Mouse (Mus musculus): ENCODE measurements around the gene Hs6st1. TPM values are rescaled to one million over a fixed set of nuclear protein-coding genes. Genes with fewer than 3 reads are reported as not detected.
"Not testable (repeated sequence)": the region's sequence is repeated elsewhere in the genome, so short reads cannot be mapped to it uniquely, and the experiment has no call there.

The Hs6st1 gene
- 3.0 and 3.6 TPM in 2 replicates for polyA plus RNA-seq (2016; fragmentation: Nextera tagmentation; extraction: Ambion mirVana)

- H3K4me3 ChIP-seq = peak within 1 kb of the TSS; percentile 62
- 0 out of 2 replicates have a peak, but pooled peaks cover 4% of the 10 kb centered on the region for H3K36me3 ChIP-seq
- DNase-seq (ENCODE audit: low spot score) = peak; percentile 93
- peak within 1 kb of the TSS; percentile 82 for H3K27ac ChIP-seq
- H3K27me3 ChIP-seq (ENCODE audit: low read depth, poor library complexity, severe bottlenecking) = peaks cover 33% of the 10 kb centered on the region
- peaks cover 63% of the 10 kb centered on the region for H3K4me1 ChIP-seq
- WGBS = 2% methylated on average over 54 of the region's 55 CpGs
- H3K9me3 ChIP-seq (replicated peaks) = no peaks in the 10 kb centered on the region
These were observed at the start of gene Hs6st1 for GRCm38 (mm10) chr1:36068076-36068475. TSS of gene Hs6st1 (plus strand) at chr1:36068400.

GRCm38 (mm10) chr1:36018617-36019016 lies 49.6 kb upstream of the Hs6st1 start:
- DNase-seq (ENCODE audit: low spot score) = no peak
- peak overlapping the region; percentile 79 for H3K27ac ChIP-seq

GRCm38 (mm10) chr1:36019161-36019560 lies 49.0 kb upstream of the Hs6st1 start:
- no peak for DNase-seq (ENCODE audit: low spot score)
- 88% methylated on average over 2 of the region's 2 CpGs for WGBS
- Histone ChIP-seq H3K27ac (no peak overlapping the region), H3K4me1 (peaks cover 35% of the 10 kb centered on the region), H3K4me3 (no peak overlapping the region), H3K36me3 (no peaks in the 10 kb centered on the region), H3K9me3 (replicated peaks) (no peaks in the 10 kb centered on the region), H3K27me3 (ENCODE audit: low read depth, poor library complexity, severe bottlenecking) (no peaks in the 10 kb centered on the region)

More at GRCm38 (mm10) chr1:36018617-36019016, 49.6 kb upstream of the Hs6st1 start:
- Histone ChIP-seq H3K36me3 (no peaks in the 10 kb centered on the region), H3K4me1 (peaks cover 40% of the 10 kb centered on the region), H3K27me3 (ENCODE audit: low read depth, poor library complexity, severe bottlenecking) (no peaks in the 10 kb centered on the region), H3K4me3 (no peak overlapping the region), H3K9me3 (replicated peaks) (no peaks in the 10 kb centered on the region)
- WGBS = 84% methylated on average over 4 of the region's 4 CpGs

- no peaks in the 10 kb centered on the region for H3K36me3 ChIP-seq
- 92% methylated on average over 4 of the region's 4 CpGs for WGBS
- DNase-seq (ENCODE audit: low spot score) = no peak
- peaks cover 34% of the 10 kb centered on the region for H3K4me1 ChIP-seq
- no peak overlapping the region for H3K27ac ChIP-seq
- H3K4me3 ChIP-seq = no peak overlapping the region
- no peaks in the 10 kb centered on the region for H3K9me3 ChIP-seq (replicated peaks)
- H3K27me3 ChIP-seq (ENCODE audit: low read depth, poor library complexity, severe bottlenecking) = no peaks in the 10 kb centered on the region
These were observed 47.9 kb upstream of the Hs6st1 start for GRCm38 (mm10) chr1:36020315-36020714.

- H3K4me3 ChIP-seq = no peak overlapping the region
- WGBS = 47% methylated on average over 10 of the region's 10 CpGs
- peaks cover 9% of the 10 kb centered on the region for H3K4me1 ChIP-seq
- H3K36me3 ChIP-seq = no peaks in the 10 kb centered on the region
- DNase-seq (ENCODE audit: low spot score) = peak; percentile 45
- H3K27me3 ChIP-seq (ENCODE audit: low read depth, poor library complexity, severe bottlenecking) = no peaks in the 10 kb centered on the region
- no peaks in the 10 kb centered on the region for H3K9me3 ChIP-seq (replicated peaks)
- H3K27ac ChIP-seq = 0 out of 2 replicates have a peak overlapping the region, but pooled peaks have one; percentile 37
These were observed 37.8 kb upstream of the Hs6st1 start for GRCm38 (mm10) chr1:36030421-36030821.

- Histone ChIP-seq H3K27me3 (ENCODE audit: low read depth, poor library complexity, severe bottlenecking) (no peaks in the 10 kb centered on the region), H3K9me3 (replicated peaks) (no peaks in the 10 kb centered on the region), H3K27ac (no peak overlapping the region), H3K36me3 (no peaks in the 10 kb centered on the region), H3K4me1 (no peaks in the 10 kb centered on the region), H3K4me3 (no peak overlapping the region)
- DNase-seq (ENCODE audit: low spot score) = peak; percentile 22
- 94% methylated on average over 8 of the region's 8 CpGs for WGBS
These were observed 29.4 kb upstream of the Hs6st1 start for GRCm38 (mm10) chr1:36038769-36039168.

GRCm38 (mm10) chr1:36042072-36042471 lies 26.1 kb upstream of the Hs6st1 start:
- 84% methylated on average over 3 of the region's 3 CpGs for WGBS
- Histone ChIP-seq H3K27ac (no peak overlapping the region), H3K4me3 (no peak overlapping the region), H3K27me3 (ENCODE audit: low read depth, poor library complexity, severe bottlenecking) (no peaks in the 10 kb centered on the region), H3K36me3 (no peaks in the 10 kb centered on the region), H3K9me3 (replicated peaks) (no peaks in the 10 kb centered on the region), H3K4me1 (no peaks in the 10 kb centered on the region)
- DNase-seq (ENCODE audit: low spot score) = peak; percentile 14

- H3K9me3 ChIP-seq (replicated peaks); H3K27me3 ChIP-seq (ENCODE audit: low read depth, poor library complexity, severe bottlenecking); DNase-seq (ENCODE audit: low spot score); H3K36me3 ChIP-seq; H3K4me1 ChIP-seq; H3K27ac ChIP-seq; H3K4me3 ChIP-seq: not testable (repeated sequence)
- WGBS = 93% methylated on average over 5 of the region's 5 CpGs
These were observed 24.4 kb upstream of the Hs6st1 start for GRCm38 (mm10) chr1:36043793-36044192.

- DNase-seq (ENCODE audit: low spot score) = no peak
- no peak overlapping the region for H3K27ac ChIP-seq
- no peaks in the 10 kb centered on the region for H3K36me3 ChIP-seq
- no peaks in the 10 kb centered on the region for H3K9me3 ChIP-seq (replicated peaks)
- no peaks in the 10 kb centered on the region for H3K27me3 ChIP-seq (ENCODE audit: low read depth, poor library complexity, severe bottlenecking)
- WGBS = 92% methylated on average over 4 of the region's 4 CpGs
- H3K4me1 ChIP-seq = no peaks in the 10 kb centered on the region
- no peak overlapping the region for H3K4me3 ChIP-seq
These were observed 23.9 kb upstream of the Hs6st1 start for GRCm38 (mm10) chr1:36044288-36044687.

- H3K36me3 ChIP-seq = no peaks in the 10 kb centered on the region
- no peaks in the 10 kb centered on the region for H3K4me1 ChIP-seq
- H3K4me3 ChIP-seq = no peak overlapping the region
- 89% methylated on average over 5 of the region's 5 CpGs for WGBS
- DNase-seq (ENCODE audit: low spot score) = peak; percentile 19
- no peaks in the 10 kb centered on the region for H3K27me3 ChIP-seq (ENCODE audit: low read depth, poor library complexity, severe bottlenecking)
- H3K27ac ChIP-seq = no peak overlapping the region
- H3K9me3 ChIP-seq (replicated peaks) = no peaks in the 10 kb centered on the region
These were observed 15.5 kb upstream of the Hs6st1 start for GRCm38 (mm10) chr1:36052672-36053071.

GRCm38 (mm10) chr1:36053566-36053965 lies 14.6 kb upstream of the Hs6st1 start:
- no peaks in the 10 kb centered on the region for H3K36me3 ChIP-seq
- 91% methylated on average over 2 of the region's 2 CpGs for WGBS
- H3K27ac ChIP-seq = no peak overlapping the region
- no peak for DNase-seq (ENCODE audit: low spot score)
- no peak overlapping the region for H3K4me3 ChIP-seq
- H3K27me3 ChIP-seq (ENCODE audit: low read depth, poor library complexity, severe bottlenecking) = no peaks in the 10 kb centered on the region
- H3K4me1 ChIP-seq = no peaks in the 10 kb centered on the region
- H3K9me3 ChIP-seq (replicated peaks) = no peaks in the 10 kb centered on the region

GRCm38 (mm10) chr1:36054182-36054966 lies 13.8 kb upstream of the Hs6st1 start:
- H3K4me1 ChIP-seq = no peaks in the 10 kb centered on the region
- WGBS = 91% methylated on average over 9 of the region's 9 CpGs
- H3K27me3 ChIP-seq (ENCODE audit: low read depth, poor library complexity, severe bottlenecking) = no peaks in the 10 kb centered on the region
- H3K36me3 ChIP-seq = no peaks in the 10 kb centered on the region
- H3K4me3 ChIP-seq = no peak overlapping the region
- H3K9me3 ChIP-seq (replicated peaks) = no peaks in the 10 kb centered on the region
- peak; percentile 17 for DNase-seq (ENCODE audit: low spot score)
- no peak overlapping the region for H3K27ac ChIP-seq

- Histone ChIP-seq H3K9me3 (replicated peaks) (no peaks in the 10 kb centered on the region), H3K27me3 (ENCODE audit: low read depth, poor library complexity, severe bottlenecking) (no peaks in the 10 kb centered on the region), H3K4me1 (0 out of 2 replicates have a peak, but pooled peaks cover 2% of the 10 kb centered on the region), H3K4me3 (no peak overlapping the region), H3K36me3 (no peaks in the 10 kb centered on the region), H3K27ac (no peak overlapping the region)
- WGBS = 92% methylated on average over 7 of the region's 7 CpGs
- DNase-seq (ENCODE audit: low spot score) = peak; percentile 10
These were observed 13.2 kb upstream of the Hs6st1 start for GRCm38 (mm10) chr1:36054967-36055357.
